Mouse (Mus musculus): ENCODE measurements around the gene Hoxc5. TPM values are rescaled to one million over a fixed set of nuclear protein-coding genes. Genes with fewer than 3 reads are reported as not detected.

Gene Hoxc5
- polyA plus RNA-seq, 1 experiment from 2014 or later, result not detected

DNA sequence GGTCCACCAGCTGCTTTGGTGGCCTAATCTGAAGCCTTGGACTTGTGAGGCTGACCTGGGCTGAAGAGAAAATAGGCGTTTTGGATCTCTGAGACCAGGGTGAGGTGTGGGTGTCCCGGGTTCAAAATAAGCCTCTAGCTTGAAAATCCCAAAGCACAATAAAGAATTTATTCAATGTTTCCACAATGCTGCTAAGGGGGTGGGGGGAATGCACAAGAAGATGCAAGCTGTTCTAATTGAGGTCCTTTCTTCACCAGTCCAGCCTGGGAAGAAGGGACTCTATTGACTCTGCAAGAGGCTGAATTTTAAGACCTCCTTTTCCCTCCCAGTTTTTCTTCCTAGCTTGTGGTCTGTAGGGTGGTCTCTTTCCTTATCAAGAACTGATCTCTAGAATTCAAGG lies 16.4 kb upstream of the Hoxc5 start:
- TF ChIP-seq EP300 (IDR thresholded peaks at IDR 0.05; ENCODE audit: low read depth) (no peak), CTCF (IDR thresholded peaks at IDR 0.05; ENCODE audit: low read depth) (no peak)
- H3K4me1 ChIP-seq (ENCODE audit: insufficient read depth), result no peaks in the 10 kb centered on the region
- no peaks in the 10 kb centered on the region for H3K9me3 ChIP-seq (ENCODE audit: low read length)
- no peak for ATAC-seq
- WGBS (ENCODE audit: insufficient replicate concordance), result 22% methylated on average over 2 of the region's 2 CpGs
- no peak overlapping the region for H3K4me2 ChIP-seq (ENCODE audit: low read depth, low read length)
- no peaks in the 10 kb centered on the region for H3K36me3 ChIP-seq (replicated peaks; ENCODE audit: insufficient read depth, low read length)
- H3K27ac ChIP-seq (ENCODE audit: low read depth), result no peak overlapping the region
- DNase-seq, result no peak
- H3K27me3 ChIP-seq (ENCODE audit: insufficient read depth, low read length), result peaks cover 98% of the 10 kb centered on the region
- H3K4me3 ChIP-seq (ENCODE audit: low read depth, low read length), result no peak overlapping the region
- no peak overlapping the region for H3K9ac ChIP-seq (replicated peaks)

DNA sequence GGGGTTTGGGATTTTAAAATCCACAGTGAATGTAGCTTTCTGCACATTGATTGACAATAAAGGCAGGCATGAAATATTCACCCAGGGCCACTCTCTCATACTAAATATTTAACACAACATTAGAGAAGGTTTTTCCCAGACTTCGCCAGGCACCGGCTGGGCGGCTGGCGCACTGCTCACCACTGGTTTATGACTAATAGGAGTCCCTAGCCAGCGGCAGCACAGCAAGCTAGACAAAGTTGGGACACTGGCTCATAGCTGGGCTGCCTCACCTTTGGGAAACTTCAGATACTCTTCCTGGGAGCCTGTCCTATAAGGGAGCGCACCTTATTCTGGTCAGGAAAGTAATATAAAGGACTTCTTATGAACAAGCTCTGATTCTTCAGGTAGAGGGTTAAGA lies 13.7 kb upstream of the Hoxc5 start:
- Histone ChIP-seq H3K4me2 (ENCODE audit: low read depth, low read length) (no peak overlapping the region), H3K9ac (replicated peaks) (no peak overlapping the region), H3K9me3 (ENCODE audit: low read length) (no peaks in the 10 kb centered on the region), H3K27me3 (ENCODE audit: insufficient read depth, low read length) (peaks cover 98% of the 10 kb centered on the region), H3K36me3 (replicated peaks; ENCODE audit: insufficient read depth, low read length) (no peaks in the 10 kb centered on the region), H3K27ac (ENCODE audit: low read depth) (no peak overlapping the region), H3K4me3 (ENCODE audit: low read depth, low read length) (no peak overlapping the region), H3K4me1 (ENCODE audit: insufficient read depth) (no peaks in the 10 kb centered on the region)
- ATAC-seq (no peak), DNase-seq (no peak)
- 7% methylated on average over 6 of the region's 6 CpGs for WGBS (ENCODE audit: insufficient replicate concordance)
- no peak for TF ChIP-seq CTCF (IDR thresholded peaks at IDR 0.05; ENCODE audit: low read depth)
- TF ChIP-seq EP300 (IDR thresholded peaks at IDR 0.05; ENCODE audit: low read depth), result no peak

DNA sequence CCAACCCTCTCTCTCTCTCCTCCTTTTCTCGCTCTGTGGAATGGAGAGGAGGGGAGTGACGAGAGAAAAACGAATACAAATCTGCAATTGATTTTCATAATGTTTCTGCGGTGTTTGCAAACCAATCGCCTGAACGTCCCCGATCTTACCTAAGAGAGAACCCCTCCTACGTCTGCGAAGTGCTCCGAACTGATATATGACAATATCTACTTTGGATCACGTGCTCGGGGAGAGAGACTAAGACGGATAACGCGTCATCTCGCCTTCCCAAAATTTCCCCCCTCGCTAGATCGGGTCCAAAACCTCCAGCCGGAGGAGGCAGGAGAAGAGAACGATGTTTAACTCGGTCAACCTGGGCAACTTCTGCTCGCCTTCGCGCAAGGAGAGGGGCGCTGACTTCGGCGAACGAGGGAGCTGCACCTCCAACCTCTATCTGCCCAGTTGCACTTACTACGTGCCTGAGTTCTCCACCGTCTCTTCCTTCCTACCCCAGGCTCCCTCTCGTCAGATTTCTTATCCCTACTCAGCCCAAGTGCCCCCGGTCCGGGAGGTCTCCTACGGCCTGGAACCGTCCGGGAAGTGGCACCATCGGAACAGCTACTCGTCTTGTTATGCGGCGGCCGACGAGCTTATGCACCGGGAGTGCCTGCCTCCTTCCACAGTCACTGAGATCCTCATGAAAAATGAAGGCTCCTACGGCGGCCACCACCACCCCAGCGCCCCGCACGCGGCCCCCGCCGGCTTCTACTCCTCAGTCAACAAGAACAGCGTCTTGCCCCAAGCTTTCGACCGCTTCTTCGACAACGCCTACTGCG lies 12.8 kb upstream of the Hoxc5 start, which contains the start of gene Hoxc11:
Gene Hoxc11 (plus strand): TSS at position 236 of the 815 bp plus-strand sequence.
- Histone ChIP-seq H3K4me1 (ENCODE audit: insufficient read depth) (no peaks in the 10 kb centered on the region), H3K27me3 (ENCODE audit: insufficient read depth, low read length) (peaks cover 94% of the 10 kb centered on the region), H3K9me3 (ENCODE audit: low read length) (no peaks in the 10 kb centered on the region), H3K4me3 (ENCODE audit: low read depth, low read length) (no peak within 1 kb of the TSS), H3K9ac (replicated peaks) (no peak within 1 kb of the TSS), H3K36me3 (replicated peaks; ENCODE audit: insufficient read depth, low read length) (no peaks in the 10 kb centered on the region), H3K27ac (ENCODE audit: low read depth) (no peak within 1 kb of the TSS), H3K4me2 (ENCODE audit: low read depth, low read length) (no peak within 1 kb of the TSS)
- DNase-seq (no peak), ATAC-seq (no peak)
- no peak for TF ChIP-seq CTCF (IDR thresholded peaks at IDR 0.05; ENCODE audit: low read depth)
- TF ChIP-seq EP300 (IDR thresholded peaks at IDR 0.05; ENCODE audit: low read depth), result no peak
- WGBS (ENCODE audit: insufficient replicate concordance), result 1% methylated on average over 57 of the region's 57 CpGs

DNA sequence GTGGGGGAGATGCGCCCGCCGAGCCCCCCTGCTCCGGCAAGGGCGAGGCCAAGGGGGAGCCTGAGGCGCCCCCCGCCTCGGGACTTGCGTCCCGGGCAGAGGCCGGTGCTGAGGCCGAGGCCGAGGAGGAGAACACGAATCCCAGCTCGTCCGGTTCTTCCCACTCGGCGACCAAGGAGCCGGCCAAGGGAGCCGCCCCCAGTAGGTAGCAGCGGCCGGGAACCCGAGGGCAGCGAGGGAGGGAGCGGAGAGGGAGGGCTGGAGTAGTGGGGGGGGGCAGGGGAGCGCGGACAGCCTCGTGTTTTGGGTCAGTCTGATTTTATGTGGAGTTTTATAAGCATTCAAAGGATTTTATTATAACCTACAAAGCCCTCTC lies 12.2 kb upstream of the Hoxc5 start:
- no peak for DNase-seq
- no peak overlapping the region for H3K4me2 ChIP-seq (ENCODE audit: low read depth, low read length)
- no peak for TF ChIP-seq CTCF (IDR thresholded peaks at IDR 0.05; ENCODE audit: low read depth)
- TF ChIP-seq EP300 (IDR thresholded peaks at IDR 0.05; ENCODE audit: low read depth), result no peak

DNA sequence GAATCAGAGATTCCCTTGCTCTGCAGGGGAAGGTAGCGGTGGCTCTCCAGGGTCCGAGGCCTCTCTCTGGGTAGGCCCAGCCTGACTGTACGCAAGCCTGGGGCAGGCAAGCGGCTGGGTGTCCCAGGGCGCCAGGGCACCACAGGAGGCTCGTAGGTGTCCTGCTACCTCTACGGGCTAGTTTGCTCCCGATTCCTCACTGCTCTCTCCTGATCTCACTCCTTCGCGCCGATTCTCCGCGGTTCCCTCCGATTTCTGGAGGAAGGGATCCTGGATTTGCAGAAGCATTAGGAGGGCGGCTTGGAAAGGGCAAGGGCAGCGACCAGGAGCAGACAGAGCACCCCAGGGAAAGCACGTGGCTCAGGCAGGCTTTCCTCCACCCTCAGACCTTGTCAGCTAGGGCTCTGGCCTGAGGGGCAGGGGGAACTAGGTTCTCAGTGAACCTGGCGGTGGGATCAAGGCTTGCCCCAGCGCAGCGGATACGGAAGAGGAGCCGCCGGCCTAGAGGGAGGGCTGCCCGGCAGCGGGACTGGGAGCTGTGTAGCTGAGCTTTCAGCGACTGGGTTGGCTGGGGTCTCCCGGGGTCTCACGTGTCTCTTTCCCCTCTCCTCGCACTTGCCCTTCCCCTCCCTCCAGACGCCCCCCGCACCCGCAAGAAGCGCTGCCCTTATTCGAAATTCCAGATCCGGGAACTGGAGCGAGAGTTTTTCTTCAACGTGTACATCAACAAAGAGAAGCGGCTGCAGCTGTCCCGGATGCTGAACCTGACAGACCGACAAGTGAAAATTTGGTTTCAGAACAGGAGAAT lies 11.2 kb upstream of the Hoxc5 start:
- no peak for TF ChIP-seq CTCF (IDR thresholded peaks at IDR 0.05; ENCODE audit: low read depth)
- TF ChIP-seq EP300 (IDR thresholded peaks at IDR 0.05; ENCODE audit: low read depth), result no peak
- Histone ChIP-seq H3K36me3 (replicated peaks; ENCODE audit: insufficient read depth, low read length) (no peaks in the 10 kb centered on the region), H3K4me1 (ENCODE audit: insufficient read depth) (no peaks in the 10 kb centered on the region), H3K27me3 (ENCODE audit: insufficient read depth, low read length) (peaks cover 96% of the 10 kb centered on the region), H3K27ac (ENCODE audit: low read depth) (no peak overlapping the region), H3K4me3 (ENCODE audit: low read depth, low read length) (no peak overlapping the region), H3K4me2 (ENCODE audit: low read depth, low read length) (no peak overlapping the region), H3K9me3 (ENCODE audit: low read length) (no peaks in the 10 kb centered on the region), H3K9ac (replicated peaks) (no peak overlapping the region)
- ATAC-seq (no peak), DNase-seq (no peak)
- 2% methylated on average over 39 of the region's 40 CpGs for WGBS (ENCODE audit: insufficient replicate concordance)

More for the DNA sequence above, 12.2 kb upstream of the Hoxc5 start:
- H3K4me3 ChIP-seq (ENCODE audit: low read depth, low read length), result no peak overlapping the region
- no peaks in the 10 kb centered on the region for H3K36me3 ChIP-seq (replicated peaks; ENCODE audit: insufficient read depth, low read length)
- no peaks in the 10 kb centered on the region for H3K9me3 ChIP-seq (ENCODE audit: low read length)
- no peaks in the 10 kb centered on the region for H3K4me1 ChIP-seq (ENCODE audit: insufficient read depth)
- no peak for ATAC-seq
- WGBS (ENCODE audit: insufficient replicate concordance), result under 1% methylated on average over 28 of the region's 28 CpGs
- no peak overlapping the region for H3K9ac ChIP-seq (replicated peaks)
- H3K27me3 ChIP-seq (ENCODE audit: insufficient read depth, low read length), result peaks cover 94% of the 10 kb centered on the region
- no peak overlapping the region for H3K27ac ChIP-seq (ENCODE audit: low read depth)

DNA sequence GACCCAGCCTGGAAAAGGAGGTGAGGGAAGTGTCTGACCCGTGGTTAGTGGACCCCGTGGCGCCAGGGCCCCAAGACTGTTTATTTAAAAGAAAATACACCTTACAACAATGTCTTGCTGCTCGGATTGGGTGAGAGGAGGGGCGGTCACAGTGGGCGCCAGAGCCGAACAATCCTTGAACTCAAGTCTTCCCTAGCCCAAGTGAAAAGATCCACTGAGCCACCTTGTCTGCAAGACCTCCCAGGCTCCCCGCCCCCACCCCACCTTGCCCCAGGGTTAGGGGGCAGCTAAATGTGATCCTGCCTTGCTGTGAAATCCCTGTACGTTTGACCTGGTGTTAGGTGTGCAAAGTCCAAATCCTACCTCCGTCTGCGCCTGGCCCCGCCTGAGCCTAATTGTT lies 10.3 kb upstream of the Hoxc5 start:
- no peak for ATAC-seq
- no peak overlapping the region for H3K4me3 ChIP-seq (ENCODE audit: low read depth, low read length)
- TF ChIP-seq EP300 (IDR thresholded peaks at IDR 0.05; ENCODE audit: low read depth), result no peak
- no peak for TF ChIP-seq CTCF (IDR thresholded peaks at IDR 0.05; ENCODE audit: low read depth)
- H3K9me3 ChIP-seq (ENCODE audit: low read length), result no peaks in the 10 kb centered on the region
- no peak overlapping the region for H3K4me2 ChIP-seq (ENCODE audit: low read depth, low read length)
- H3K36me3 ChIP-seq (replicated peaks; ENCODE audit: insufficient read depth, low read length), result no peaks in the 10 kb centered on the region
- no peak for DNase-seq
- H3K9ac ChIP-seq (replicated peaks), result no peak overlapping the region
- H3K27me3 ChIP-seq (ENCODE audit: insufficient read depth, low read length), result peaks cover 94% of the 10 kb centered on the region
- no peaks in the 10 kb centered on the region for H3K4me1 ChIP-seq (ENCODE audit: insufficient read depth)
- 2% methylated on average over 12 of the region's 12 CpGs for WGBS (ENCODE audit: insufficient replicate concordance)
- no peak overlapping the region for H3K27ac ChIP-seq (ENCODE audit: low read depth)

All from liver, postnatal 0 days (tissue).